Mouse (Mus musculus) stomach, postnatal 0 days (tissue): Measurements from ENCODE around the gene Mrps9. TPM values are rescaled to one million over a fixed set of nuclear protein-coding genes. Genes with fewer than 3 reads are reported as not detected.

Source experiments
- ATAC-seq: fragments of 200-750 bp; cut with Nextera tagmentation; 2 replicates; pipeline ENCODE4 v1.8.0; 2017; ENCODE audit not compliant: low FRiP score, low TSS enrichment
- DNase-seq: peaks from one replicate; pipeline ENCODE4 v3.0.0-alpha.2; 2016; ENCODE audit warnings: low spot score
- H3K27ac ChIP-seq: fragments of 300-500 bp; sonication (generic); replicated peaks from 2 replicates; pipeline ENCODE4 v1.5.1; 2014; ENCODE audit warnings: mild to moderate bottlenecking, control low read depth
- H3K27me3 ChIP-seq: fragments of 300-500 bp; sonication (generic); 2 replicates; pipeline ENCODE4 v1.6.1; 2014; ENCODE audit warnings: low read length; ENCODE audit not compliant: control insufficient read depth, insufficient read depth
- H3K36me3 ChIP-seq: fragments of 300-500 bp; sonication (generic); 2 replicates; pipeline ENCODE4 v1.6.1; 2014; ENCODE audit warnings: low read length, mixed read lengths; ENCODE audit not compliant: control insufficient read depth, insufficient read depth
- H3K4me1 ChIP-seq: fragments of 300-500 bp; sonication (generic); replicated peaks from 2 replicates; pipeline ENCODE4 v1.6.1; 2014; ENCODE audit warnings: antibody characterized with exemption; ENCODE audit not compliant: control insufficient read depth, insufficient read depth
- H3K4me2 ChIP-seq: fragments of 300-500 bp; sonication (generic); replicated peaks from 2 replicates; pipeline ENCODE4 v1.6.1; 2014; ENCODE audit warnings: low read depth, mild to moderate bottlenecking, control low read depth, moderate library complexity
- H3K4me3 ChIP-seq: fragments of 300-500 bp; sonication (generic); 2 replicates; pipeline ENCODE4 v1.5.1; 2014; ENCODE audit warnings: low read depth, low read length, control low read depth
- H3K9ac ChIP-seq: fragments of 300-500 bp; sonication (generic); 2 replicates; pipeline ENCODE4 v1.6.1; 2014; ENCODE audit warnings: mild to moderate bottlenecking, low read length, control low read depth, mixed read lengths
- H3K9me3 ChIP-seq: fragments of 300-500 bp; sonication (generic); 2 replicates; pipeline ENCODE4 v1.6.1; 2016; ENCODE audit warnings: low read length; ENCODE audit not compliant: control insufficient read depth
- CTCF ChIP-seq: IDR thresholded peaks from 2 replicates; pipeline ENCODE4 v1.5.1; 2016; ENCODE audit warnings: antibody characterized with exemption, low read depth, mild to moderate bottlenecking, moderate library complexity
- EP300 ChIP-seq: optimal IDR thresholded peaks from 2 replicates; pipeline ENCODE3; 2016; ENCODE audit warnings: antibody characterized with exemption
- WGBS: fragments of 180-500 bp; shearing (Covaris S2); extraction: QIAGEN DNeasy Blood & Tissue Kit; methylation state at CpG from one replicate; pipeline ENCODE4 v1.1.7; 2014; 5-methylcytosine and 5-hydroxymethylcytosine counted together
- polyA plus RNA-seq: library from polyadenylated mRNA; unstranded; fragments of >200 nt; fragmentation: Nextera tagmentation; extraction: Ambion mirVana; gene quantifications from 2 replicates; pipeline ENCODE4 v1.2.1, GENCODE M21; 2015

Mrps9 gene
- polyA plus RNA-seq, 1 experiment from 2014 or later, result 33.1 TPM

DNA sequence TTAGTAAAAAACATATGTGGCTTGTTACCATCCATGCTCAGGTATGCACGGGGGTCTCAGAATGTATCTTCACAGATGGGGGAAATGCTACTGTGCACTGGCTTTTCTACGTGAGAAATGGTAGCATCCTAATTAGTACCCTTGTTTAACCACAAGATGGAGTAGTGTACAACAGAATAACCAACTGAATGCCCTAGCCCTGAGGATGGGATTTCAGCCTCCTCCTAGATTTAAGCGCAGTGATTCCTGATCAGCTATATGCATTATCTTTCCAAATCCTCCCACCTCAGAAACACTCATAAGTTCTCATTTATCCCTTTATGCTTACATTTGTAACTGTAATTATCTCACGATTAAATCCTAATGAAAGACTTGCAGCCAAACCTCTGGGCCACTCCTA, 64.0 kb downstream of the Mrps9 start:
- no peak overlapping the region for H3K27ac ChIP-seq
- H3K4me3 ChIP-seq, result no peak overlapping the region
- DNase-seq (no peak), ATAC-seq (peak; percentile 49; the same call in 1 of the 2 replicates)
- no peaks in the 10 kb centered on the region for H3K27me3 ChIP-seq
- H3K4me2 ChIP-seq, result no peak overlapping the region
- 11% methylated on average over 4 of the region's 4 CpGs for WGBS
- no peaks in the 10 kb centered on the region for H3K36me3 ChIP-seq
- H3K4me1 ChIP-seq, result no peaks in the 10 kb centered on the region
- TF ChIP-seq EP300 (no peak), CTCF (peak; percentile 90)
- no peak overlapping the region for H3K9ac ChIP-seq
- H3K9me3 ChIP-seq, result no peaks in the 10 kb centered on the region

GRCm38 (mm10) chr1:42916719-42917118, 65.7 kb downstream of the Mrps9 start:
- Histone ChIP-seq H3K9ac (no peak overlapping the region), H3K36me3 (no peaks in the 10 kb centered on the region), H3K4me1 (no peaks in the 10 kb centered on the region), H3K4me2 (no peak overlapping the region), H3K9me3 (no peaks in the 10 kb centered on the region), H3K27me3 (no peaks in the 10 kb centered on the region), H3K4me3 (no peak overlapping the region), H3K27ac (no peak overlapping the region)
- 77% methylated on average over 7 of the region's 7 CpGs for WGBS
- no peak for TF ChIP-seq CTCF
- no peak for TF ChIP-seq EP300
- DNase-seq (no peak), ATAC-seq (no peak)

DNA sequence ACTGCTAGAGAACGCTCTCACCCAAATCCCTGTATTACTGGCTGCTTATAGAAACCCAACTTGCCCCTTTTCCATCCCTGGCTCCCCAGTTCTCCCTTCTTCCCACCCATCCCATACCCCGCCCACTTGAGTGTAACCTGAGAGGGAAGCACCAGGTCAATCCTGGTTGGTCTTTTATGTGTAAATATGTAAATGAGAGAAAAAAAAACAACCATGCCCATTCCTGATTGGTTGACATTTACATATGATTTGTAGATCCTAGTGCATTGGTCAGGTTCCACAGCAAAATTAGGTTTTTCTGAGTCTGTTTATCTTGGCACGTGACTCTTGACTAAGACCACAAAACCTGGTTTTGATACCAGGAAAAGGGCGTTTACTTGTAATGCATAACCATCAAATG, 66.9 kb downstream of the Mrps9 start:
- Histone ChIP-seq H3K9me3 (no peaks in the 10 kb centered on the region), H3K27me3 (no peaks in the 10 kb centered on the region), H3K27ac (no peak overlapping the region), H3K9ac (no peak overlapping the region), H3K4me2 (no peak overlapping the region), H3K36me3 (no peaks in the 10 kb centered on the region), H3K4me3 (no peak overlapping the region), H3K4me1 (no peaks in the 10 kb centered on the region)
- ATAC-seq, result no peak
- no peak for DNase-seq
- TF ChIP-seq CTCF, result no peak
- no peak for TF ChIP-seq EP300
- whole genome bisulfite sequencing, result 34% methylated on average over 4 of the region's 4 CpGs

- Histone ChIP-seq H3K27me3 (no peaks in the 10 kb centered on the region), H3K9ac (no peak overlapping the region), H3K4me2 (no peak overlapping the region), H3K9me3 (no peaks in the 10 kb centered on the region), H3K4me1 (no peaks in the 10 kb centered on the region), H3K27ac (no peak overlapping the region), H3K36me3 (no peaks in the 10 kb centered on the region), H3K4me3 (no peak overlapping the region)
- ATAC-seq (no peak), DNase-seq (no peak)
- TF ChIP-seq CTCF, result no peak
- no peak for TF ChIP-seq EP300
- 73% methylated on average over 5 of the region's 5 CpGs for WGBS
Observed at GRCm38 (mm10) chr1:42923924-42924323, 72.9 kb downstream of the Mrps9 start.

DNA sequence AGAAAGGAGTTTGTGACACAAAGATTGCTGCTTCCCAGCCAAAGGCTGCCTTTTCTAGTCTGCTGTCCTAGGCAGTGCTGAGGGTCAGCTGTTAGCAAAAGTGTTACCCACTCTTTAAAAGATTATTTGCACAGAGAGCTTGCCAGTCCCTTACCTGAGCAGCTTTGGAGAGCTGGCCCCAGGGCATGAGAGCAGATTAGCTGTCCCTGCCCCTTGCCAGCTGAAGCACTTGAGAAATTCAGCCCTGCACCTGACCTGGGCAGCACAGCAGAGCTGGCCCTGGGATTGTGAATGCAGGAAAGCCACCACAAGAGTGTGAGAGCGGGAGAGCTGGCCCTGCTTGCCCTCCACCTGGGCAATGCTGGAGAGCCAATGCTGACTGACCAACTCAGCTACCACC, 82.6 kb downstream of the Mrps9 start:
- ATAC-seq (no peak), DNase-seq (no peak)
- no peak overlapping the region for H3K27ac ChIP-seq
- H3K9me3 ChIP-seq, result no peaks in the 10 kb centered on the region
- no peaks in the 10 kb centered on the region for H3K4me1 ChIP-seq
- no peak overlapping the region for H3K4me2 ChIP-seq
- WGBS, result 71% methylated on average over 1 of the region's 1 CpGs
- no peak overlapping the region for H3K9ac ChIP-seq
- no peak overlapping the region for H3K4me3 ChIP-seq
- H3K36me3 ChIP-seq, result no peaks in the 10 kb centered on the region
- TF ChIP-seq CTCF (no peak), EP300 (no peak)
- H3K27me3 ChIP-seq, result no peaks in the 10 kb centered on the region

DNA sequence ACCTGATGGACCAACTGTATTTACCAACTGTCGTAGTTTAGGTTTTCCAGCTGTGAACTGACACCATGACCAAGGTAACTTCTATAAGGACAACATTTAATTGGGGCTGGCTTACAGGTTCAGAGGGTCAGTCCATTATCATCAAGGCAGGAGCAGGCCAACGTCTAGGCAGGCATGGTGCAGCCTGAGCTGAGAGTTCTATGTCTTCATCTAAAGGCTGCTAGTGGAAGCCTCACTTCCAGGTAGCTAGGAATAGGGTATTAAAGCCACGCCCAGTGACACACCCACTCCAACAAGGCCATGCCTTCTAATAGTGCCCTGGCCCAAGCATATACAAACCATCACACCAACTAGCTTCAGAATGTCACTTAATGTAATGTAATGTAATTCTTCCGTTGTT, 97.5 kb downstream of the Mrps9 start:
- no peaks in the 10 kb centered on the region for H3K4me1 ChIP-seq
- 66% methylated on average over 4 of the region's 4 CpGs for WGBS
- no peaks in the 10 kb centered on the region for H3K27me3 ChIP-seq
- H3K9ac ChIP-seq, result no peak overlapping the region
- no peak overlapping the region for H3K4me3 ChIP-seq
- DNase-seq, result no peak
- ATAC-seq, result no peak
- no peaks in the 10 kb centered on the region for H3K36me3 ChIP-seq
- no peak for TF ChIP-seq CTCF
- TF ChIP-seq EP300, result no peak
- H3K27ac ChIP-seq, result no peak overlapping the region
- no peak overlapping the region for H3K4me2 ChIP-seq
- no peaks in the 10 kb centered on the region for H3K9me3 ChIP-seq
